Mouse (Mus musculus) left cerebral cortex, postnatal 25 days (tissue): Measurements from ENCODE around the gene Dnaja2. TPM values are rescaled to one million over a fixed set of nuclear protein-coding genes. Genes with fewer than 3 reads are reported as not detected.

Experiments
- DNase-seq, 2 experiments: peaks; one replicate each; pipeline ENCODE4 v3.0.0; 2022; ENCODE audit warnings: low spot score in 2 of 2, mixed read lengths in 1 of 2
- intact Hi-C: fragments of 180-260 bp; cut with DNase I; formaldehyde crosslinking; loops from one replicate; pipeline ENCODE4 v1.15.1; 2025
- total RNA-seq, 2 experiments: library from RNA; stranded (reverse); gene quantifications; 2 replicates each; pipeline ENCODE4 v1.2.3; 2021

Gene Dnaja2
- total RNA-seq = 100 to 1,000 TPM; 167 to 190 TPM

DNA sequence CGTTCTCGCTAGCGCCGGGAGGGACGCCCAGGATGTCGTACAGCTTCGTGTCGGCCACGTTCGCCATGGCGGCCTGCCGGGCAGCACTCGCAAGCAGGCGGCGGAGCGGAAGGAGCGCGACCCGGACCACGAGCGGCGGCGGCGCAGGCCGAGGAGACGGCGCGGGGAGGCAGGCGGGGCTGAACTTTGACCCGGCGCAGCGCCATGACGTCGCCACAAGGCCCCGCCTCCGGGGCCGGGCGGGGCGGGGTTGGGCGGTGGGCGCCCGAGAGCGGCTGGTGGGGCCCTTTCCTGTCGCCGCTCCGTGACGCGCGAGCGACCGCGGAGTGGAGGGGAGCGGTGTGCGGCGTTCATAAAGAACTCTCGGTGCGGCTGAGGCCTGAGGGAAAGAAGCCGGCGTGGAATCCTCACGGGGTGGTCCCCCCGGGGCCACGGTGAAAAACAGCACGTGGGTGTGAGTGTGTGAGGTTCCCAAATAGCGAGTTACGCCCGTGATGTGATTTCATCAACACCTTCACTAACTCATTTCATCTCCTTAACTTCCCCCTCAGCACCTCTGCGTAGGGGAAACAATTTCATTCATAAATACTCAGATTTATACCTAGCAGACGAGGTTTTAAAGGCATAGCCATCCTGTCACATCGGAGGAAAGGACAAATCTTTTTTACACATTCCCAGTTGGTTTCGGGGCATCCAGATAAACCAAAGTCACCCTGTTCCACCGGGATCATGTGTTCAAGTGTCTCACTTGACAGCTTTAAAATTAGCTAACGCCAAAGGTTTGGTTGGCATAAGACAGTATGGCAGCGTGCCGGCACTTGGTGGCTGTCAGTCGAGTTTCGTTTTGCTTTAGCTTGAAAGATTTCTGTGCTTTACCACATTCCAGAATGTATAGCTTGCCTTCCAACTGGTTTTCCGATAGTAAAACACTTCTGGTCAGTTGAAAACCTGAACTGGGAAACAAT lies at the start of gene Dnaja2:
Gene Dnaja2, minus strand, starts transcription at position 164 of the 965 bp plus-strand sequence.
- peak; percentile 89 to 93 for DNase-seq
- intact Hi-C loops = loop anchor here (10.0 kb wide), 1 partner anchor 251 kb away; no protein-coding TSS in a partner anchor

- no peak for DNase-seq
- intact Hi-C loops = loop anchor here (5.0 kb wide), 1 partner anchor 1298 kb away; no protein-coding TSS in a partner anchor
Measured at GRCm38 (mm10) chr8:85604201-85604600, 49.1 kb upstream of the Dnaja2 start.

DNA sequence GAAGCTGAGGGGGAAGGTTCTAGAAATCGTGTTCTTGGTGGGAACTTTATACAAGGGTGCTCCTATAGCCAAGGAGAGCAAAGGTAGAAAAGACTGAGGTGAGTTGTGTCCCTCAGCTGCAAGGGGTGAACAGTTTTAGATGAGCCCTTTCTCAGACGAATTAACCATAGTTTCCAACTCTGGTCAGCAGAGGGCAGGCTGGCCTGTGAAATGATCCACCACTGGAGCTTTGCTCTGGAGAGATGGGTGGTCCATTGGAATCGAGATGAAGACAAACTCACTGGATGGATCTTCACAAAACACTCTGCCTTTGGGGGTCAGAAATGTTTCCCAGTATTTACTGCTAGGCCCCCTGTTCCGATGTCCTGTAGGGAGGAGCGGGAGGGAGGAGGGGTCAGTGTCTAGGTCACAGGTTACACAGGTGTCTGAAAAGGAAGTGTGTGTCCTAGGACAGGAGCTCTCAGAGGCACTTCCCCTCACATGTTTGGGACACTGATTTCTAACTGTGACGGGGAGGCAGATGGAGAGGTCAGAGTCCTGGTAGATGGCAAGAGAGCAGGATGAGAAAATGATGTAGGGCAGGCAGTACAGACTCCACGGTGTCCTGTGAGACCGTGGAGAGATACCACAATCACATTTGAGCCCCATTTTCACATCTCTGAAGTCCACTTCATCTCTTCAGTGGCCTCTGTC lies 48.2 kb upstream of the Dnaja2 start:
- intact Hi-C loops = loop anchor here (1.0 to 5.0 kb wide), 3 partner anchors 62 to 1299 kb away; no protein-coding TSS in a partner anchor
- DNase-seq = peak; percentile 67 to 75

DNA sequence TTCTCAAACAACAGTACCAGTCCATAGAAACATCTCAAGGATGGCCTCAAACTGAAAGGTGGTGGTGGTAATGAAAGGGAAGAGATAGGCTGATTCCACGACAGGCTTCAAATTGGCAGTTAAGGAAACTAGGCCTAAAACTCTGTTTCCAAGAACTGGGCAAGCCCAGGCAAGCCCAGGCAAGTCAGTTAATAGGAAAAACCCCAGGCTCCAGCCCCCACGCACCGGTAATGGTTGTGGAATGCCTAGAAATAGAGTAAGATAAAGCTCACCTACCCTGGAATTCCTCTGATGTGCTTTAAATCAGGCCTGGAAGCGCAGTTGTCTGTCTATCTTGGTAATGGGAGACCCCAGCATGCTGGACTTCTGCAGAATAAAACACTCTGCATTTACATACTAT lies 47.6 kb upstream of the Dnaja2 start:
- no peak for DNase-seq
- intact Hi-C loops = loop anchor here (1.0 to 5.0 kb wide), 3 partner anchors 63 to 1300 kb away; no protein-coding TSS in a partner anchor

DNA sequence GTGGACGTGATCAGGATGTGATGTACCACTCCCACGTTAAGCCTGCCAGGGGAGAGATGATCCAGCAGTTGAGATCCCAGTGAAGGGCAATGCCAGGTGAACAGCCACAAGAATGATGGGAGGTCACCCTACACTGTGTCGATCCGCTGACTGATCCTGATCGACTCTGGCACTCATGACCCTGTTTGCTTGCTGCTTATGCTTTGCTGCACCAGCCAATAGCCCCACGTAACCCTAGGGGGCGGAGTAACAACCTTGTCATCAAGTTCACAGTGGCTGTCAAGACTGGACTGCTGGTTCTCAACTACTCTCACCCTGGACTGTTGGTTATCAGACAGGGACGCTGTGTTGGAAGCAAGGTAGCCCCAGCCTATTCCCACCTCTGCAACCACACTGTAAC lies 46.6 kb upstream of the Dnaja2 start:
- intact Hi-C loops = loop anchor here (2.0 to 5.0 kb wide), 2 partner anchors 983 to 1301 kb away; no protein-coding TSS in a partner anchor
- no peak for DNase-seq

DNA sequence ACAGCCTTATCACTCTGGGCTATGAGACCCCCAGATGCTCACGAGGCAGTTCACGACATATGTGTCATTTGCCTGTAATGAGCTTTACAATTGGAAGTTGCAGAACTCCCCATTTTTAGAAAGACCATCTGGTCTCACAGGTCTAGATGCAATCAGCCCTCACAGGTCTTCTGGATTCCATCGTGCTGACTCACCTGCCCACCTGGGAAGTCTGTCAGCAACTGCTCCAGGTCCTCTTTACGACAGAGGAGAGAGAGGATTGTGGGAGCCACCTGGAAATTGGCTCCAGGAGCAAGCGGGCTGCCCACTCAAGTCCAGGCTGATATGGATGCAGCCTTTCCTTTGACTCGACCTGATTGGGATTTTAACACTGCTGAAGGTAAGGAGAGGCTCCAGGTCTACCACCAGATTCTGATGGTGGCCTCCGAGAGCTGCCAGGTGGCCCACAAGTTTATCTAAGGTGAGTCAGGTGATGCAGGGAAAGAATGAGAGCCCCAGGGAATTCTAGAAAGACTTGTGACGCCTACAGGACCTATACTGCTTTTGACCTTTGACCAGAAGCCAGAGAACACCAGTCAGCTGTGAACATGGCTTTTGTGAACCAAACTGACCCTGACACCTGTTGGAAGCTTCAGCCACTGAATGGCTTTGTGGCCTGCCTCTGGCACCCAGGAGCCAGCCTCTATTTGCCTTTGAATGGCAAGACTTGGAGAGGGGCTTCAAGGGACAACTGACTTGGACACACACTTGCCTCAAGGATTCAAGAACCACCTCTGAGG lies 42.5 kb upstream of the Dnaja2 start:
- no peak for DNase-seq
- intact Hi-C loops = no loop called here

DNA sequence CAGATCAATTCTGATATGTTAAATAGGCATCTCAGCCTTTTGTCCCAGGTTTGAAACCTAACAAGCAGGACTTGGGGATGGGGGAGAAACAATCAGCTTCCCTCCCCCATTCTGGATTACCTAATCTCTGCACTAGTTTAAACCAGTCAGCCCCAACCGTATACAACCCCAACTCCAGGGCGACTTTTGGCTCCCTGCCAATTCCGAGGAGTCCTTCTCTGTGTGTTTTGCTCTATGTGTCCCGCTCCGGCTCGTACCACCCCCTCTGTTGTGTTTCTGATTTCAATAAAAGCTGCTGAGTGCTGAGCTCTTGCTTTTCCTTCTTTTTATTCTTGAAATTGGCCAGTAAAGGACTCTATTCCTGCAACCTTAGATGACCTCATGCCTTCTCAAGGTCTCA lies 40.2 kb upstream of the Dnaja2 start:
- DNase-seq = no peak
- intact Hi-C loops = no loop called here

- no peak for DNase-seq
- intact Hi-C loops = no loop called here
Measured at GRCm38 (mm10) chr8:85594983-85595382, 39.8 kb upstream of the Dnaja2 start.

GRCm38 (mm10) chr8:85593324-85593723 lies 38.2 kb upstream of the Dnaja2 start:
- intact Hi-C loops = no loop called here
- DNase-seq = no peak

DNA sequence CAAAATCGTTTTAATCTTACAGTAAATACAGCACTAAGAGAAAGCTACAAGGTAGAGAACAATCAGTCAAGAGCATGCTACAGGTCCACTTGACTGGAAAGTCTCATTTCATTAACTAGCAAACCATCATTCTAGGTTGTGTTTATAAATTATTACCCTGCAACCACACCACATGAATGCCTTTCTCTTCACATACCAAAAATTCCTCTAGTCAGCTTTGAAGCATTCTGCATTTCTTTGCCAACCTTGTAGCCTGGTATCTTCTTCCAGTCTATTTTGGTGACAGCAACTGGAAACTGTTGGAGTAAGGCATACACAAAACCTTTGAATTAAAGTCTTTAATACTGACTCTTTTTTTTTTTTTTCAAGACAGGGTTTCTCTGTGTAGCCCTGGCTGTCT lies 36.4 kb upstream of the Dnaja2 start:
- DNase-seq = no peak
- intact Hi-C loops = no loop called here

DNA sequence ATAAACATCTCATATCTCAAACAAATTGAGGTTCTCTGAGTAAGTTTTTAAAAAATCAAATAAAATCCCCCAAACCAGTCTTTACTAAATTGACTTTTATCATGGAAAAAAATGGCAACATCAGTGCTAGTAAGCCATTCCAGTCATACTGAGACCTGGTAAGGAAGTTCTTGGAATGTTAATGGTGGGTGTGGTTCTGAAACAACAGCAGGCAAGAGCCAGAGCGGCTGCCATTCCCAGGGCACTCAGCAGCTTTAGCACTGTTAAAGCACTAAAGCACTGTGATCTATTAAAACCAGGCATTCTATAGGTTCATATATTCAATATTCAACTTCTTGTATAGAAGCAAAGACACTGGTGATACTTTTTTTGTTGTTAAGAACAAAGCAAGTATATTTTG lies 35.1 kb upstream of the Dnaja2 start:
- intact Hi-C loops = no loop called here
- DNase-seq = no peak

- intact Hi-C loops = no loop called here
- no peak for DNase-seq
Measured at GRCm38 (mm10) chr8:85588596-85588995, 33.5 kb upstream of the Dnaja2 start.

DNA sequence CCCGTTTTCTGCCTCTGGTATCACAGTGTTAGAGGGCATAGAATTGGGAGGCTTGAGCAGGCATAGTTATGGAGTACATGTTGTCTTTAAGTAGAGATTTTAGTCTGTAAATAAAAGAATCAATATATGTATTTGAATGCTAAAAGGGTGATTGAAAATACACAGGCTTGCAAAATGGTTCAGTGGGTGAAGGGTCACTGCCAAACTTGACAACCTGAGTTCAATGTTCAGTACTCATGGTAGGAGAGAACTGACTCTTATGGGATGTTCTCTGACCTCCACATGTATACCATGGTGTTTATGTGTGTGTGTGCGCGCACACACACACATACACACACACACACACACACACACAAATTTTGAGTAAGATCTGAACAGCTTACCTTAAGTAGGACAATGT lies 22.5 kb upstream of the Dnaja2 start:
- no peak for DNase-seq
- intact Hi-C loops = no loop called here

- peak in 1 of 2 experiments; percentile 30 for DNase-seq
- intact Hi-C loops = no loop called here
Measured at GRCm38 (mm10) chr8:85573972-85574496, 18.9 kb upstream of the Dnaja2 start.

DNA sequence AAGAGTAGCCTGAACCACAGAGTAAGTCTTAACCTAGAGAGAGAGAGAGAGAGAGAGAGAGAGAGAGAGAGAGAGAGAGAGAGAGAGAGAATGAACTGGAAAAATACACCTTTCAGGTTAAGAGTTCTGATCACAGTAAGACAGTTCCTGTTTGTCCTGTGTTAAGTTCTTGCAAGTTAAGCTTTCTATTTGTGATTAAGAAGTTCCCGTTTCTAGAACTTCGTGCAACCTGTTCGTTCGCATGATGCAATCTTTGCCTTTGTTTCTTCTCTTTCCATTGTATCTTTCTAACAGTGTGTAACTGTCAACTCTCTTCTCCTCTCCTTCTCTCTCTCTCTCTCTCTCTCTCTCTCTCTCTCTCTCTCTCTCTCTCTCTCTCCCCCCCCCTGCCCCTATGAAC lies 15.3 kb upstream of the Dnaja2 start:
- no peak for DNase-seq
- intact Hi-C loops = no loop called here

GRCm38 (mm10) chr8:85567801-85568200 lies 12.7 kb upstream of the Dnaja2 start:
- no peak for DNase-seq
- intact Hi-C loops = no loop called here

DNA sequence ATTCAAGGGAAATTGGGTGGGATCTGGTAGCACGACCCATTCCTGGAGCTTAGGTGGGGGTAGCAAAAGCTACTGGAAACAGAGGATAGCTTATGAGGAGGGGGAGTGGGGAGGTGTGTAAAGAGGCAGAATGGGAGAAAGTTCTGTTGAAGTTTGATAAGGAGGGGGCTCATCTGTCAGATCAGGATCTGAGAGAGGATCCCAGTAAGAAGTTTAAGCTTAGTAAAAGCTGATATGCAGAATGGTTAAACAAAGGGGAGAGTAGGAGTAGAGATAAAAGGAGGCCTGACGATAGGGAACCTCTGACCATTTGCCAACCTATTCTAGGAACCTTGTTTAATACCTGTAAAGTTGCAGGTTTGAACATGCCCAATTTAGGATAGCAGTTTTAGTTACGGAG lies 10.0 kb upstream of the Dnaja2 start:
- intact Hi-C loops = no loop called here
- no peak for DNase-seq

DNA sequence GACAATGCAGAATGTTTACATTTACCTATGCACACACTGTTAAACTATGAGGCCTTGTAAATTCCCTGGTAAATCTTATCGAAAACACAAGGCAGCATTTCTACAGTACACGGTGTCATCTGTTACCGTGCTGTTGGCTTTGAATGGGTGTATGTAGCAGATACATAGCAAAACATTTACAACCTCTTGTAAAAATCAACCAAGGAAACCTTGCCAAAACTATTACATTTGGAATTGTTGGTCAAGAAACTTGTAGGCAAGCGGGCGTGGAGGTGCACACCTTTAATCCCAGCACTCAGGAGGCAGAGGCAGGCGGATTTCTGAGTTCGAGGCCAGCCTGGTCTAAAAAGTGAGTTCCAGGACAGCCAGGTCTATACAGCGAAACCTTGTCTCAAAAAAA lies 8.2 kb upstream of the Dnaja2 start:
- no peak for DNase-seq
- intact Hi-C loops = no loop called here

DNA sequence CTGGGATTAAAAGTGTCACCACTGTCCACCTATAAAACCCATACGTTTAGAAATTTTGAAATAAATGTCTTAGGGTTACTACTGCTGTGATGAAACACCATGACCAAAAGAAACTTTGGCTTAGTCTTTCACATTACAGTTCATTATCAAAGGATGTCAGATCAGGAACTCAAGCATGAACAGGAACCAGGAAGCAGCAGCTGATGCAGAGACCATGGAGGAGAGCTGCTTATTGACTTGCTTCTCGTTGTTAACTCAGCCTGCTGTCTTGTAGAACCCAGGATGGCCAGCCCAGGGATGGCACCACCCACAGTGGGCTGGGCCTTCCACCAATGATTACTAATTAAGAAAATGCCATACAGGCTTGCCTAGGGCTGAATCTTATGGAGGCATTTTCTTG lies 4.8 kb upstream of the Dnaja2 start:
- DNase-seq = no peak
- intact Hi-C loops = loop anchor here (10.0 kb wide), 1 partner anchor 255 kb away; no protein-coding TSS in a partner anchor
